Mouse (Mus musculus) forebrain, embryonic 12.5 days (tissue): ENCODE results near the gene Iqcf3. TPM values are rescaled to one million over a fixed set of nuclear protein-coding genes. Genes with fewer than 3 reads are reported as not detected.

Experiments
- ATAC-seq: fragments of 200-750 bp; cut with Nextera tagmentation; 2 replicates; pipeline ENCODE4 v1.8.0; 2017; ENCODE audit warnings: moderate TSS enrichment; ENCODE audit not compliant: low FRiP score
- H3K27ac ChIP-seq: fragments of 300-500 bp; sonication (generic); 2 replicates; pipeline ENCODE4 v1.5.1; 2016; ENCODE audit warnings: mild to moderate bottlenecking
- H3K27me3 ChIP-seq: fragments of 300-500 bp; sonication (generic); 2 replicates; pipeline ENCODE4 v1.6.1; 2016; ENCODE audit warnings: mild to moderate bottlenecking
- H3K36me3 ChIP-seq: fragments of 300-500 bp; sonication (generic); replicated peaks from 2 replicates; pipeline ENCODE4 v1.6.1; 2016; ENCODE audit warnings: mild to moderate bottlenecking
- H3K4me1 ChIP-seq: fragments of 300-500 bp; sonication (generic); 2 replicates; pipeline ENCODE4 v1.6.1; 2016
- H3K4me2 ChIP-seq: fragments of 300-500 bp; sonication (generic); 2 replicates; pipeline ENCODE4 v1.6.1; 2016; ENCODE audit warnings: mild to moderate bottlenecking, moderate library complexity
- H3K4me3 ChIP-seq: fragments of 300-500 bp; sonication (generic); replicated peaks from 2 replicates; pipeline ENCODE4 v1.5.1; 2016; ENCODE audit warnings: mild to moderate bottlenecking
- H3K9ac ChIP-seq: fragments of 300-500 bp; sonication (generic); 2 replicates; pipeline ENCODE4 v1.6.1; 2016; ENCODE audit warnings: mild to moderate bottlenecking
- H3K9me3 ChIP-seq: fragments of 300-500 bp; sonication (generic); 2 replicates; pipeline ENCODE4 v1.6.1; 2016
- WGBS: fragments of 180-500 bp; shearing (Covaris S2); methylation state at CpG from one replicate; pipeline ENCODE4 v1.1.7; 2016; 5-methylcytosine and 5-hydroxymethylcytosine counted together
- polyA plus RNA-seq: library from polyadenylated mRNA; unstranded; fragments of >200 nt; fragmentation: Nextera tagmentation; extraction: Ambion mirVana; gene quantifications from 2 replicates; pipeline ENCODE4 v1.2.1, GENCODE M21; 2016

The Iqcf3 gene
- polyA plus RNA-seq, 1 experiment from 2014 or later: not detected

DNA sequence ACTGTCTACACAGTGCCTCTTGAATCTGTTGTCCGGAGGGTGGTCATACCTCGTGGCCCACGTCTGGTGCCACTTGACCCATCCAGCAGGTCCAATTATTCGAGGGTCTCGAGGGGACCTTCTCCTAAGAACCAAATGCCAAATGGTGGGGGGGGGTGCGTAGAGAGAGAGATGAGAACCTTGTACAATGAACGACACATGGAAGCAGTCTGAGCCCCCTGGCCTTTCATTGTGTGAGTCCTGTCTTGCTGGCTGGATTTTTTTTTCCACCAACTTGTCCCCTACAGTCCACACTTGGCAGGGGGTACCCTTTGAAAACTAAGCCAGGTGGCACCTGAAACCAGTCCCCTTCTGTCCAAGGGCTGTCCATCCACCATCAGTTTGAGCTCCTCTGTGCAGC, 93.7 kb downstream of the Iqcf3 start:
- Histone ChIP-seq H3K9me3 (no peaks in the 10 kb centered on the region), H3K36me3 (peaks cover 25% of the 10 kb centered on the region), H3K27me3 (peaks cover 19% of the 10 kb centered on the region), H3K4me2 (no peak overlapping the region), H3K27ac (no peak overlapping the region), H3K4me1 (peaks cover 34% of the 10 kb centered on the region), H3K9ac (no peak overlapping the region), H3K4me3 (no peak overlapping the region)
- WGBS: 89% methylated on average over 7 of the region's 7 CpGs
- ATAC-seq: no peak

DNA sequence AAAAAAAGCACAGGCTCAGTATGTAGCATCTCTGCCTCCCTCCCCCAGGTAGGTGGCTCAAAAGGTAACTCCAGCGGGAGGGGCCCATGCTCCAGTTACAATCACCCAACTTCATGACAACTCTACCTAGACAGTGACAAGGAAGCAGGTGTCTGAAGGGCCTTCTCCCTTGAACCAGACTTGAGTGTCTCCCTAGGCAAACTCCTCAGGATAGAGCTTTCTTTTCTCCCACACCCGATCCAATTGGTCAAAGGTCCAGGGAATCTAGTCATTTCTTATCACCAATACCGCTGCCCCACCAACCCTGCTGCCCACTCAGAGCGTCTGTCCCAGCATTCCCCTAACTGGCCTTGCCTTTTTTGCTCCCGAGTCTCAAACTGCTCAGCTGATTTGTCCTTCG, 94.7 kb downstream of the Iqcf3 start:
- ATAC-seq: no peak
- WGBS: 94% methylated on average over 6 of the region's 6 CpGs
- no peak overlapping the region for H3K9ac ChIP-seq
- no peak overlapping the region for H3K27ac ChIP-seq
- peaks cover 20% of the 10 kb centered on the region for H3K27me3 ChIP-seq
- H3K4me2 ChIP-seq: no peak overlapping the region
- H3K4me3 ChIP-seq: no peak overlapping the region
- no peaks in the 10 kb centered on the region for H3K9me3 ChIP-seq
- H3K36me3 ChIP-seq: peaks cover 35% of the 10 kb centered on the region
- peaks cover 26% of the 10 kb centered on the region for H3K4me1 ChIP-seq

DNA sequence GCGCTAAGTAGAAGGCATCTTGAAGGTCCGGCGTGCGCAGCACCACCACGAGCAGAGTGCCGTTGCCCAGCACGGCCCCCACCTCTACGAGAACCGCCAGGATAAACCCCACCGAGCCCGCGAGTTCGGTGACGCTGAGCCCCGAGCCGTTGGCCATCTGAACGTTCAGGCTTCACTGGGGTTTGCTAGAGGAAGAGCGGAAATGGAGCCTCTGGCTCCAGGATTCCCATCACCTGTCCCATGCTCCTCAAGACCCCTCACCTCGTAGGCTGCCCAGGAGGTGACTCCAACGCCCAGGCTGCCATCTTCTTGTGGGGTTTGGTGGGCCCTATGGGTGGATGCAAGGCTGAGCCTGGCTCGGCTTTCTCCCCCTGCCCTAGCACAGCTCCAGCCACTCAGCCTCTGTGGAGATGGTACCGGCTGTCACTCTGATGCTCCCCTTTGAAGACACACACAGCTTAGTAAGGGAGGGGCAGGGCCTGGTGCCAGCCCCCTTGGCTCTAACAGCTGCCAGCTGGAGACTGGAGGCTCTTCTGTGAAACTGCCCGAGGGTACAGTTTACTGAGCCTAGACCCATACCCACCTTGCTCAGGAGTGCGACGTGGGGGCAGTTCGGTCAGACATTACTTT, 95.7 kb downstream of the Iqcf3 start, which contains the start of gene Gpr62:
Gene Gpr62 (minus strand): TSS at position 368 of the 630 bp plus-strand sequence.
- peak within 1 kb of the TSS; percentile 46 for H3K4me3 ChIP-seq
- H3K4me1 ChIP-seq: peaks cover 25% of the 10 kb centered on the region
- H3K27ac ChIP-seq: peak within 1 kb of the TSS; percentile 67
- H3K36me3 ChIP-seq: peaks cover 45% of the 10 kb centered on the region
- 32% methylated on average over 26 of the region's 26 CpGs for WGBS
- peaks cover 19% of the 10 kb centered on the region for H3K27me3 ChIP-seq
- H3K4me2 ChIP-seq: peak within 1 kb of the TSS; percentile 84
- ATAC-seq: peak; percentile 16
- peak within 1 kb of the TSS; percentile 66 for H3K9ac ChIP-seq
- H3K9me3 ChIP-seq: no peaks in the 10 kb centered on the region

- H3K4me1 ChIP-seq: peaks cover 33% of the 10 kb centered on the region
- H3K4me3 ChIP-seq: peak overlapping the region; percentile 46
- peak overlapping the region; percentile 67 for H3K27ac ChIP-seq
- 1% methylated on average over 93 of the region's 99 CpGs for WGBS
- peak overlapping the region; percentile 66 for H3K9ac ChIP-seq
- peak overlapping the region; percentile 84 for H3K4me2 ChIP-seq
- peak; percentile 76 for ATAC-seq
- H3K27me3 ChIP-seq: peaks cover 19% of the 10 kb centered on the region
- peaks cover 53% of the 10 kb centered on the region for H3K36me3 ChIP-seq
- no peaks in the 10 kb centered on the region for H3K9me3 ChIP-seq
Observed at GRCm38 (mm10) chr9:106464751-106465541, 96.5 kb downstream of the Iqcf3 start.

DNA sequence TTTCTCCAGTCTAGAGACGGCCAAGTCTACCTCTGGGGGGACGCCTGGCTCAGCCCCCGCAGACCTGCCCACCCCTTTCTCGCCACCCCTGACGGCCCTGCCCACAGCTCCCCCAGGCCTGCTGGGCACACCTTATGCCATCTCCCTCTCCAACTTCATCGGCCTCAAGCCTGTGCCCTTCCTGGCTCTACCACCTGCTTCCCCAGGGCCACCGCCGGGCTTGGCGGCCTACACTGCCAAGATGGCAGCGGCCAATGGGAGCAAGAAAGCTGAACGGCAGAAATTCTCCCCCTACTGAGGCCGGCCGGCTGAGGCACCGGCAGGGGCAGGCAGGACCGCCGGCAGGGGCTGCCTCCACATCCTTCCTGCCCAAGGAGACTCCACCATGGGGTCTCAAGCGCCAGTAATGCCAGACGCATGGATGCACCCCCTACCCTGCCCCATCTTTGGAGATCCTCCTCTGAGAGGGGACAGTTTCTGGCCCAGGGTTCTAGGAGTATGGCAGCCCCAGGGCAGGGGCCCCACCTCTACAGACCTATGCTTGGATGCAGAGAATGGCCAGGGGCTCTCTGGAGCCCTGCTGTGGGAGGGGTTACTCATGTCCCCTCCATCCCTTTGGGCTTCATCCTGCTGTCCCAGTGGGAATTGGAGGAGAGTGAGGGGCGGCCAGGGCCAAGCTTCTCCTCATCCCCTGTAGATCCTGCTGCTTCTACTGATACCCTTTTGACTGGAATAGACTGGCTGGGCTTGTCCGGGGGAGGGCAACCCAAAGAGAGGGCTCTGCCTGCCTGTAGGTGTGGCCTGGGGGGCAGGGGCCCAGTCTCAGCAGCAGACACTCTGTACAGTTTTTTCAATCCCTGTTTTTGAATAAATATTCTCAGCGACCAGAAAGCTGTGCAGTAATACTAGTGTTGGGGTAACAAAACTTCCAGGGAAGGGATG, 98.0 kb downstream of the Iqcf3 start:
- H3K9me3 ChIP-seq: no peaks in the 10 kb centered on the region
- H3K36me3 ChIP-seq: peaks cover 63% of the 10 kb centered on the region
- H3K9ac ChIP-seq: no peak overlapping the region
- no peak overlapping the region for H3K27ac ChIP-seq
- WGBS: 80% methylated on average over 21 of the region's 21 CpGs
- peaks cover 19% of the 10 kb centered on the region for H3K27me3 ChIP-seq
- H3K4me3 ChIP-seq: no peak overlapping the region
- H3K4me2 ChIP-seq: no peak overlapping the region
- no peak for ATAC-seq
- peaks cover 47% of the 10 kb centered on the region for H3K4me1 ChIP-seq

DNA sequence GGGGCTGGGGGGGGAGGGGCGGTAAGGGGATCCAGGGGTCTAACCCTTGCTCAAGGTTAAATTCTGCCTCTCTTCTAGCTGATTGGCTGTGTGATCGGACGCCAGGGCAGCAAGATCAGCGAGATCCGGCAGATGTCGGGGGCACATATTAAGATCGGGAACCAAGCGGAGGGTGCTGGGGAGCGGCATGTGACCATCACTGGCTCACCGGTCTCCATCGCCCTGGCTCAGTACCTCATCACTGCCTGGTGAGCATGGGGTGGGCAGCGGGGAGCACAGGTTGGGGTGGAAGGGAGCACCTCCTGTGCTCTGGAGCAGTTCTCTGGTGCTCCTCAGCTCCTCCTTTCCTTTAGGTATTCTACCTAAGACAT, 99.0 kb downstream of the Iqcf3 start:
- peaks cover 19% of the 10 kb centered on the region for H3K27me3 ChIP-seq
- WGBS: 90% methylated on average over 12 of the region's 12 CpGs
- no peaks in the 10 kb centered on the region for H3K9me3 ChIP-seq
- no peak overlapping the region for H3K4me3 ChIP-seq
- H3K9ac ChIP-seq: no peak overlapping the region
- no peak for ATAC-seq
- no peak overlapping the region for H3K4me2 ChIP-seq
- H3K27ac ChIP-seq: no peak overlapping the region
- H3K36me3 ChIP-seq: peaks cover 72% of the 10 kb centered on the region
- peaks cover 57% of the 10 kb centered on the region for H3K4me1 ChIP-seq

DNA sequence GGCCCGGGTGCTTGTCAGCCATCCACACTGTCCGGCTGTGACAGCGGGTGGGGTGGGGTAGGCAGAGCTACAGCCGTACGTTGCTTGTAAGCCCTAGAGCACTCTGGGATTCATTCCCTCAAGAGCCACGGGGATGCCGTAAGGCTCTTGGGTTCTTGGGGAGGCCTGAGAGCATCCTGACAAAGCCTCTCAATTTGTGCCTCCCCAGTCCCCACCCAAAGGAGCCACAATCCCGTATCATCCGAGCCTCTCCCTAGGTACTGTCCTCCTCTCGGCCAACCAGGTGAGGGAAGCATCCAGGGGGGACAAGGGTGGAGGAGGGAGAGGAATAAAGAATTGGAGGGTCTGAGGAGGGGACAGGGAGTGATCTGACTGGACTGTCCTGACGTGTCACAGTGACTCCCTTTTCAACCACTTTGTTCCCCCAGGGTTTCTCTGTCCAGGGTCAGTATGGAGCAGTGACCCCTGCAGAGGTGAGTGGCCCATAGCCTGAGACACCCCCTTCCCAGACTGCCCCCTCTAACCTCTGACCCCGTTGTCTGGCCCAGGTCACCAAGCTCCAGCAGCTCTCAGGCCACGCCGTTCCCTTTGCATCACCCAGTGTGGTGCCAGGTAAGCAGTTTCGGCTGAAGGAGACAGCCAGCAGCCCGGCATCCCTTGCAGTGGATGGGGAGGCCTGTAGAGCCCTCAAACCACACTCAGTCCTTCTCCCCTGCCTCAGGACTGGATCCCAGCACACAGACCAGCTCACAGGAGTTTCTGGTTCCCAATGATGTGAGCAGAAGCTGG, 99.6 kb downstream of the Iqcf3 start:
- no peak overlapping the region for H3K9ac ChIP-seq
- no peak overlapping the region for H3K4me2 ChIP-seq
- WGBS: 80% methylated on average over 16 of the region's 16 CpGs
- H3K9me3 ChIP-seq: no peaks in the 10 kb centered on the region
- H3K4me1 ChIP-seq: peaks cover 62% of the 10 kb centered on the region
- peaks cover 78% of the 10 kb centered on the region for H3K36me3 ChIP-seq
- peaks cover 19% of the 10 kb centered on the region for H3K27me3 ChIP-seq
- no peak overlapping the region for H3K27ac ChIP-seq
- ATAC-seq: no peak
- H3K4me3 ChIP-seq: no peak overlapping the region

DNA sequence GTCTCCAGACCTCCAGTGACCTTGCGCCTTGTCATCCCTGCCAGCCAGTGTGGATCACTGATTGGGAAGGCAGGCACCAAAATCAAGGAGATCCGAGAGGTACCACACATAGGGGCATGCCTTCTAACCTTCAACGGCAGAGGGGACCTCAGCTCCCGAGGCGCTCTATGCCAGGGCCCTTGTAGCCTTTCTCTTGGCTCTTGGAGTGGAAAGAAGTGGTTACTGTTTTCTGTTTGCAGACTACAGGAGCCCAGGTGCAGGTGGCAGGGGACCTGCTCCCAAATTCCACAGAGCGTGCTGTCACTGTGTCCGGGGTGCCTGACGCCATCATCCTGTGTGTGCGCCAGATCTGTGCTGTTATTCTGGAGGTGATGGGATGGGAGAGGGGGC, 100.4 kb downstream of the Iqcf3 start:
- ATAC-seq: no peak
- Histone ChIP-seq H3K9ac (no peak overlapping the region), H3K36me3 (peaks cover 78% of the 10 kb centered on the region), H3K27me3 (peaks cover 19% of the 10 kb centered on the region), H3K4me1 (peaks cover 70% of the 10 kb centered on the region), H3K4me3 (no peak overlapping the region), H3K4me2 (no peak overlapping the region), H3K9me3 (no peaks in the 10 kb centered on the region), H3K27ac (no peak overlapping the region)
- WGBS: 92% methylated on average over 9 of the region's 9 CpGs

GRCm38 (mm10) chr9:106460401-106461025, 100.9 kb downstream of the Iqcf3 start:
- Histone ChIP-seq H3K4me3 (no peak overlapping the region), H3K36me3 (peaks cover 73% of the 10 kb centered on the region), H3K27me3 (peaks cover 14% of the 10 kb centered on the region), H3K9me3 (no peaks in the 10 kb centered on the region), H3K27ac (no peak overlapping the region), H3K4me2 (no peak overlapping the region), H3K4me1 (peaks cover 71% of the 10 kb centered on the region), H3K9ac (no peak overlapping the region)
- no peak for ATAC-seq
- 81% methylated on average over 18 of the region's 18 CpGs for WGBS

DNA sequence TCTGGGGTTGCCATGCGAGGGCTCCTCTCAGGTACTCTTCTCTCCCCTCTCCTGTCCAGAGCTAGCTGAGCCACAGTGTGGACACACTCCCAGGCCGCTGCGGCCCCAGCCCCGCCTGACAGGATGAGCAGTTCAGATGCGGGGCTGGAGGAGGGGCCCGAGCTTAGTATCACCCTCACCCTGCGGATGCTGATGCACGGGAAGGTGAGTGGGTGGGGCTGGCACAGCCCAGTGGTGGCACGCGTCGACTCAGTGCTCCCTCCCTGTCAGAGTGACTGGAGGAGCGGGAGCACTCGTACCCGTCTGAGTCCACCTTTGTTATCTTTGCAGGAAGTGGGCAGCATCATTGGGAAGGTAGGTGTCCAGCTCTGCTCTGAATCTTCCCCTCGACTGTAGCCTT, 101.5 kb downstream of the Iqcf3 start:
- H3K27me3 ChIP-seq: peaks cover 14% of the 10 kb centered on the region
- no peak overlapping the region for H3K4me2 ChIP-seq
- 86% methylated on average over 15 of the region's 15 CpGs for WGBS
- peaks cover 71% of the 10 kb centered on the region for H3K4me1 ChIP-seq
- no peaks in the 10 kb centered on the region for H3K9me3 ChIP-seq
- no peak overlapping the region for H3K9ac ChIP-seq
- no peak overlapping the region for H3K27ac ChIP-seq
- ATAC-seq: no peak
- peaks cover 71% of the 10 kb centered on the region for H3K36me3 ChIP-seq
- H3K4me3 ChIP-seq: no peak overlapping the region

DNA sequence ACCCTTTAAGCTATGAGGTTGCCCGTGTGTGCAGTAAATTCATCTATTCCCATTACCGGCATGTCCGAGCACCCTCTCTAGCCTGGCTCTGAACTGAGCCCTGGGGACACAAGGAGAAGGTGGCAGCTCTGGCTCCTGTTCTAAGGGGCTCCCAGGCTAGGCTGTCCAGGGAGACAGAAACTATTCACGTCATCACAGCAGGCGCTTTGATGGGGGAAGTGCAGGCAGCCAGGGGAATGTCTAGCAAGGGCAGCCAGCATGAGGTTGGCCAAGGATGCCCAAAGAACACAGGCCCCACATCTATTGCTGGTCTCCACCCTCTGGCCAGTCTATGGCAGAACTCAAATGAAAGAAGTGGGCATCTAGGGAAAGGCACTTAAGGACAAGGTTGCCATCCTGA, 103.5 kb downstream of the Iqcf3 start:
- Histone ChIP-seq H3K9me3 (no peaks in the 10 kb centered on the region), H3K4me1 (peaks cover 64% of the 10 kb centered on the region), H3K4me3 (peak overlapping the region; percentile 11; the same call in 1 of the 2 replicates), H3K27ac (peak overlapping the region; percentile 97), H3K4me2 (peak overlapping the region; percentile 96), H3K9ac (peak overlapping the region; percentile 92), H3K27me3 (peaks cover 5% of the 10 kb centered on the region; the same call in 1 of the 2 replicates), H3K36me3 (peaks cover 54% of the 10 kb centered on the region)
- ATAC-seq: no peak
- WGBS: 63% methylated on average over 5 of the region's 5 CpGs
